Mouse (Mus musculus): ENCODE results near the gene Vmp1. TPM values are rescaled to one million over a fixed set of nuclear protein-coding genes. Genes with fewer than 3 reads are reported as not detected.

The Vmp1 gene
- total and polyA plus RNA-seq, 3 experiments, result 80.9 to 209 (median 167) TPM

GRCm38 (mm10) chr11:86603719-86604118 is 79.9 kb downstream of the Vmp1 start:
- H3K36me3 ChIP-seq (replicated peaks in 1 of 2; ENCODE audit: control insufficient read depth in 1 of 2, insufficient read depth in 1 of 2, low read length in 1 of 2), result peaks cover 15 to 53% of the 10 kb centered on the region in 2 experiments
- no peak overlapping the region for H3K4me2 ChIP-seq (ENCODE audit: insufficient read depth, low read depth, poor library complexity, severe bottlenecking)
- no peak overlapping the region for H3K4me3 ChIP-seq (replicated peaks in 1 of 3; ENCODE audit: low read depth in 2 of 3, low read length in 2 of 3, poor library complexity in 1 of 3)
- peaks cover 0 to 70% of the 10 kb centered on the region in 2 experiments; a peak in 2 of 4 replicates for H3K4me1 ChIP-seq (ENCODE audit: control insufficient read depth in 1 of 2, insufficient read depth in 2 of 2)
- H3K79me2 ChIP-seq (replicated peaks; ENCODE audit: control insufficient read depth, extremely low read depth, insufficient read depth, poor library complexity, severe bottlenecking), result no peaks in the 10 kb centered on the region
- H3K9me3 ChIP-seq (replicated peaks; ENCODE audit: low read length), result peaks cover 7% of the 10 kb centered on the region
- H3K27me3 ChIP-seq (replicated peaks), result no peaks in the 10 kb centered on the region
- DNase-seq (ENCODE audit: extremely low read depth), result no peak
- no peak overlapping the region for H3K27ac ChIP-seq (ENCODE audit: insufficient read depth, low read depth)
- TF ChIP-seq NRF1 (IDR thresholded peaks at IDR 0.05; ENCODE audit: low read depth, low read length), result no peak
- no peak for TF ChIP-seq POLR2A (IDR thresholded peaks at IDR 0.05; ENCODE audit: low read depth, low read length)
- TF ChIP-seq ZC3H11A (IDR thresholded peaks at IDR 0.05; ENCODE audit: low read depth, low read length), result no peak
- TF ChIP-seq JUND (conservative IDR thresholded peaks at IDR 0.05; ENCODE audit: low read depth, low read length), result no peak
- no peak for TF ChIP-seq E2F4 (IDR thresholded peaks at IDR 0.05; ENCODE audit: insufficient replicate concordance, low read depth, low read length)
- no peak for TF ChIP-seq TCF12 (IDR thresholded peaks at IDR 0.05; ENCODE audit: low read depth, low read length)
- no peak for TF ChIP-seq ELF1 (IDR thresholded peaks at IDR 0.05; ENCODE audit: low read depth, low read length)
- TF ChIP-seq RAD21 (IDR thresholded peaks at IDR 0.05; ENCODE audit: low read depth, low read length), result no peak
- no peak for TF ChIP-seq USF2 (conservative IDR thresholded peaks at IDR 0.05; ENCODE audit: low read depth, low read length)
- no peak for TF ChIP-seq CTCF (conservative IDR thresholded peaks at IDR 0.05 in 1 of 2, IDR thresholded peaks at IDR 0.05 in 1 of 2; ENCODE audit: low read depth in 2 of 2, low read length in 2 of 2)
- TF ChIP-seq ZNF384 (IDR thresholded peaks at IDR 0.05; ENCODE audit: low read depth, low read length), result no peak
- no peak for TF ChIP-seq ZKSCAN1 (IDR thresholded peaks at IDR 0.05; ENCODE audit: borderline replicate concordance, low read depth, low read length)
- no peak for TF ChIP-seq EP300 (IDR thresholded peaks at IDR 0.05; ENCODE audit: low read length)
- TF ChIP-seq HCFC1 (IDR thresholded peaks at IDR 0.05; ENCODE audit: low read depth, low read length), result no peak
- TF ChIP-seq RCOR1 (conservative IDR thresholded peaks at IDR 0.05; ENCODE audit: low read depth, low read length), result no peak
- TF ChIP-seq ZMIZ1 (IDR thresholded peaks at IDR 0.05; ENCODE audit: low read depth, low read length), result no peak
- TF ChIP-seq SMC3 (IDR thresholded peaks at IDR 0.05; ENCODE audit: low read depth, low read length), result no peak
- TF ChIP-seq GABPA (IDR thresholded peaks at IDR 0.05; ENCODE audit: insufficient replicate concordance, low read depth, low read length), result no peak
- no peak for TF ChIP-seq JUN (IDR thresholded peaks at IDR 0.05; ENCODE audit: insufficient read depth, low read depth, low read length)
- dilution Hi-C loops (cut with MboI; ENCODE audit: extremely low pct_ligation_motif_present, extremely low pct_unique_long_range_greater_than_20kb, low sequenced_read_pairs) (no loop called here), in situ Hi-C loops (cut with MboI; ENCODE audit: low pct_ligation_motif_present, low pct_unique_long_range_greater_than_20kb, low sequenced_read_pairs) (no loop called here)
- H3K9ac ChIP-seq (ENCODE audit: insufficient read depth, low read depth), result no peak overlapping the region

DNA sequence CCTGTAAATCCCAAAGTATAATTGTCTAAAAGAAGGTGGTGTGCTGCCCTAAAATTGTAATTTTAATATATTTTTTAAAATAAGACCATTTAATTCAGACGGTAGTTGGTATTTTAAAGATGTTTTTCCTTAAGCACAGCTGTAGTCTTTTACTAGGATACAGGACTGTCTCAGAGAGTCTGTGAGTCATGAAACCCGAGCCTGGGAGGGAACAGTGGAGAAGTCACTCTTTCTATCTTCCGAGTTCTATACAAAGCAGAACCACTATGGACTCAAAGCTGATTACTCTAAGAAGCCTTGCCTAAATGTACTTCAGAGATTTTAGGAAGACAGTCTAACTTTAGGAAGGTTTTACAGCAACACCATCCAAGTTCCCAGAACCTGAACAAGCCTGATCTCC is 81.5 kb downstream of the Vmp1 start:
- no peak for DNase-seq (ENCODE audit: extremely low read depth)
- in situ Hi-C loops (cut with MboI; ENCODE audit: low pct_ligation_motif_present, low pct_unique_long_range_greater_than_20kb, low sequenced_read_pairs) (no loop called here), dilution Hi-C loops (cut with MboI; ENCODE audit: extremely low pct_ligation_motif_present, extremely low pct_unique_long_range_greater_than_20kb, low sequenced_read_pairs) (no loop called here)
- H3K27me3 ChIP-seq (replicated peaks), result no peaks in the 10 kb centered on the region
- H3K4me2 ChIP-seq (ENCODE audit: insufficient read depth, low read depth, poor library complexity, severe bottlenecking), result no peak overlapping the region
- TF ChIP-seq RAD21 (IDR thresholded peaks at IDR 0.05; ENCODE audit: low read depth, low read length) (no peak), MAX (IDR thresholded peaks at IDR 0.05; ENCODE audit: low read length) (no peak), POLR2AphosphoS2 (IDR thresholded peaks at IDR 0.05; ENCODE audit: low read depth, low read length) (no peak), RCOR1 (conservative IDR thresholded peaks at IDR 0.05; ENCODE audit: low read depth, low read length) (no peak), UBTF (IDR thresholded peaks at IDR 0.05; ENCODE audit: low read depth, low read length) (no peak), SIN3A (IDR thresholded peaks at IDR 0.05; ENCODE audit: low read length) (no peak), CTCF (conservative IDR thresholded peaks at IDR 0.05 in 1 of 2, IDR thresholded peaks at IDR 0.05 in 1 of 2; ENCODE audit: low read depth in 2 of 2, low read length in 2 of 2) (no peak), EP300 (IDR thresholded peaks at IDR 0.05; ENCODE audit: low read length) (no peak), IRF4 (IDR thresholded peaks at IDR 0.05; ENCODE audit: low read depth, low read length) (no peak), ZC3H11A (IDR thresholded peaks at IDR 0.05; ENCODE audit: low read depth, low read length) (no peak)
- H3K4me3 ChIP-seq (replicated peaks in 1 of 3; ENCODE audit: low read depth in 2 of 3, low read length in 2 of 3, poor library complexity in 1 of 3), result no peak overlapping the region
- H3K4me1 ChIP-seq (ENCODE audit: control insufficient read depth in 1 of 2, insufficient read depth in 2 of 2), result peaks cover under 1 to 65% of the 10 kb centered on the region in 2 experiments; a peak in 2 of 4 replicates
- peaks cover 7% of the 10 kb centered on the region for H3K9me3 ChIP-seq (replicated peaks; ENCODE audit: low read length)
- H3K79me2 ChIP-seq (replicated peaks; ENCODE audit: control insufficient read depth, extremely low read depth, insufficient read depth, poor library complexity, severe bottlenecking), result no peaks in the 10 kb centered on the region; the same call in 1 of the 2 replicates
- no peak overlapping the region for H3K9ac ChIP-seq (ENCODE audit: insufficient read depth, low read depth)
- peaks cover 15 to 50% of the 10 kb centered on the region in 2 experiments for H3K36me3 ChIP-seq (replicated peaks in 1 of 2; ENCODE audit: control insufficient read depth in 1 of 2, insufficient read depth in 1 of 2, low read length in 1 of 2)
- no peak overlapping the region for H3K27ac ChIP-seq (ENCODE audit: insufficient read depth, low read depth)

All from CH12.LX (cell line).